Mouse (Mus musculus) subcutaneous adipose tissue, adult 2 months (tissue): Measurements from ENCODE around the gene Rdh12. TPM values are rescaled to one million over a fixed set of nuclear protein-coding genes. Genes with fewer than 3 reads are reported as not detected.

Source experiments
- polyA plus RNA-seq: library from polyadenylated mRNA; depleted of rRNA; stranded (reverse); fragments of >200 nt; gene quantifications from 2 replicates; pipeline ENCODE4 v1.2.3, GENCODE M21; 2012; ENCODE audit warnings: low replicate concordance; rRNA removed

The Rdh12 gene
- polyA plus RNA-seq, result 1.0 and 1.5 TPM in 2 replicates

DNA sequence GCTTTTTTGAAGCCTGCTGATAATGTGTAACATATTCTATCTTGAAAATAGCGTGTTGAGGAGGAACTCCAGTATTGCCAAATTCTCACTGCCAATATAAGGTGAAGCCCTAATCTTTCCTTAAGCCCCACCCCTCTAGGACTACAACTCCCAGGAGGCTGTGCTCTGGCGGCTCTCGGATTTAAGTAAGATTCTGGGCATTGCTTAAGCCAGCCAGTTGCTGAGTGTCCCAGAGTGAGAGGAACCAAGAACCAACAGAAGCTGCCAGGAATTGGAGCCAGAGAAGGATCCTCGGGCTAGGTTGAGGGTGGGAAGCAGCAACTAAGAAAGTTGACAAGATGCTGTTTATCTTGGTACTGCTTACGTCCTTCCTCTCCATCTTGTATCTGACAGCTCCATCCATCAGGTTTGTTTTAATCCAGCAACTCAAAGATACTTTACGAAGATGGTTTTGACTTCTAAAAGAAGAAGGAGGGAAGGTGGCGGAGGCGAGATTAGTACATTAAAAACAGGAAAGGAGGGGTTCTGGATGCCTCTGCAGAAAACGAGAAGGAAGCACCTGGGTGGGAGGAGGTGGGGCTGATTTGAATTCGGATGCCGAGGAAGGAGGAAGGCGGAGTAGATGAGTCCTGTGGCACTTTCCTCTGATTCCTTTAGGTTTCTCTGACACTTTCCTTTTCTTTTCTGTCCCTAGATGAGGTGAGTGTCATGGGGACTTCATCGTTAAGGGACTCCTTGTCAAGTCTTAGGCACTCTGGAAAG is at the start of gene Rdh12:
Gene Rdh12, plus strand, starts transcription at position 212 of the 762 bp plus-strand sequence.

GRCm38 (mm10) chr12:79172019-79172941 is 36.4 kb upstream of the Rdh12 start, which contains the start of gene Vti1b:
Gene Vti1b (minus strand): TSS chr12:79172667.

DNA sequence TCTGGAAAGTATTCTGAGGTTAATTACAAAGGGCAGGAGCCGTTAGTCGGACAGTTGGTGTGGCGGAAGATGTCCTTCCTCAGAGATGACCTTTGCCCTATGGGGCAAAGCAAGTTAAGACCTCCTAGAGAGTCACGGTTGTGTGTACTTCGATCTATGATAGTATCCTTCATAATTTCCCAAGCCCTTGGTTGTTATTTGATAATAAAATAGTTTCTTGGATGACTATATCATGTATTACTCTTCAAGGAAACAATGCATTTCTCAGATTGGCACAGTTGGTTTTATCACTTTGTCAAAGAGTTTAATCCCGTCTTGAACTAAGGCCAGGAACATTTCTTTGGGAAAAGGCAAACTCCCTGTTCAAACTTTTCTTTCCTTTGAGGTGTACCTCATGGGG is 16.5 kb upstream of the Rdh12 start, which contains the start of gene Rdh11:
Gene Rdh11, minus strand, starts transcription at position 101 of the 400 bp plus-strand sequence.

Other genes with a start within 250 kb of the Rdh12 start
- gene Tmem229b, start 201.3 kb upstream of the Rdh12 start, polyA plus RNA-seq, result 16.5 and 38.3 TPM in 2 replicates
- 0.27 and 8.7 TPM in 2 replicates for gene Plekhh1, start 179.8 kb upstream of the Rdh12 start, polyA plus RNA-seq
- 9.9 and 16.5 TPM in 2 replicates for gene Pigh, start 119.3 kb upstream of the Rdh12 start, polyA plus RNA-seq
- 6.8 TPM in 1 of 2 replicates, not detected in the other for gene Arg2, start 78.1 kb upstream of the Rdh12 start, polyA plus RNA-seq
- 37.8 and 40.4 TPM in 2 replicates for gene Vti1b, start 36.2 kb upstream of the Rdh12 start, polyA plus RNA-seq
- 14.1 and 16.8 TPM in 2 replicates for gene Rdh11, start 16.6 kb upstream of the Rdh12 start, polyA plus RNA-seq
- gene Zfyve26, start 87.4 kb downstream of the Rdh12 start, polyA plus RNA-seq, result 30.9 and 34.9 TPM in 2 replicates
- gene Rad51b, start 88.4 kb downstream of the Rdh12 start, polyA plus RNA-seq, result 0.60 and 4.7 TPM in 2 replicates